Mouse (Mus musculus): ENCODE measurements around the gene Sh2d3c. TPM values are rescaled to one million over a fixed set of nuclear protein-coding genes. Genes with fewer than 3 reads are reported as not detected.

Gene Sh2d3c
- polyA plus RNA-seq, 1 experiment = 0.52 TPM

DNA sequence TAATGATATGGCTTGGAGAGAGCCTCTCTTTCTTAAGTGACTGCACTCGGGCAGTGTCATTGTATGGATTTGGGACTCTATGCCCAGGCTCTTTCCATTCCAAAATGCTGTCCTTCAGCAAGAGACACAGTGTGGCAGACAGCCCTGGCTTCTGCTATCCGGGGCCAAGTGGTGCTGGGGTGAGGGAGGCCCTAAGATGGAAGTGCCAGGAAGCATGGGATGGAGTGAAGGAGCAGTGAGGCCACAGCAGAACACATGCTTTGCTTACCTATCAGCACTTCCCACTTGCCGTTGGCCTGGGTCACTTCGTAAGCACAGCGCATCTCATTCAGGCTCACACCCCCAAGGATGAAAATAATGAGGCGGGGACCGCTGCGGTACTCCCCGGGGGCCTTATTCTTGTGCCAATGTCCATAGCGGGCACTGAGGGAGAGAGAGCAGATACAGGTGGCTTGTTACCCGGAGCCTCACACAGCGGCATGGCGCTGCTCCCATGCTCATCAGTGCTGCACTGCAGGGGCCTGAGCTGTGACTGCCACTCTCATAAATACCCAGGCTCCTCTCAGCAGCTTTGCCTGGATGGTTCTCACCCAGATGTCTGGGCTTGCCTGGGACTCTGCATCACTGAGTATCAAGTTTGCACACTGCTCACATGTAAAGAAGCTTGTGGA lies 75.0 kb downstream of the Sh2d3c start:
- Histone ChIP-seq H3K4me3 (no peak overlapping the region), H3K36me3 (ENCODE audit: control insufficient read depth, insufficient read depth) (peaks cover 22% of the 10 kb centered on the region), H3K4me2 (ENCODE audit: low read depth) (no peak overlapping the region), H3ac (ENCODE audit: control insufficient read depth, insufficient read length) (no peak overlapping the region), H3K27me3 (ENCODE audit: control insufficient read depth, insufficient read depth, insufficient read length) (no peaks in the 10 kb centered on the region), H3K79me2 (ENCODE audit: control insufficient read depth, insufficient read depth) (no peaks in the 10 kb centered on the region)
- TF ChIP-seq CEBPB (IDR thresholded peaks at IDR 0.05; ENCODE audit: insufficient read depth, poor library complexity, severe bottlenecking) (no peak), USF1 (IDR thresholded peaks at IDR 0.05; ENCODE audit: low read depth) (no peak), TCF3 (IDR thresholded peaks at IDR 0.05; ENCODE audit: insufficient read length, low read depth) (no peak)

DNA sequence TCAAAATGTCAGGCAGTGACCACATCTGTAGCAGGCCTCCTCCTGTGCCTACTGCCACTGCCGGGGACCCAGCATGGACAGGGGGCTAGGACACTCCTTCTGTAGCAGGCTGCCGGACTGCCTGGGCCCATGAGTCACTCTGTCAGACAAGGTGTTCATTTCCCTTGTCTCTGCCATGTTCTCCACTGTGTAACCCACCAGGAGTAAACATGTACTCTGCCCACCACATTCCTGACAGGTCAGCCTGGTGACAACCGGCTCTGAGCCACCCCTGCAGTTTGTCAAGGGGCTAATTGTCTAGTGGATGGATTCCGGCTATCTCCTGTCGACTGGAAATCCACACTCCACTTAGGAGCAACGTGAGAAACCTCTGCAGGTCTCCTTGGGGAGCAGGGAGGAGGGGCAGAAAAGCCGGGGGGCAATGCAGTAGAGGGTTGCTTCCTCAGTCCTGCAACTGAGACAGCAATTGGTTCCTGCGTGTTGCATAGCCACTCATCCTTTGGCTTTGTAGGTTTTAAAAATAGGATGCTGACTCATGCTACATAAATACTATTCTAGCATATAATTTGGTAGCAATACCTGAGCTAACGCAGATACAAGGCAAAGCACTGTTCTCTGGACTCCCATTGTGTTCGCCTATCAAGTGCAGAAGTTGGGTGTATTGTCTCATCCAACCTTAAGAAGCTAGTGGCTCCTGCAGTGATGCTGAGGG lies 77.6 kb downstream of the Sh2d3c start:
- H3K4me3 ChIP-seq = no peak overlapping the region
- peaks cover 25% of the 10 kb centered on the region for H3K36me3 ChIP-seq (ENCODE audit: control insufficient read depth, insufficient read depth)
- no peak overlapping the region for H3ac ChIP-seq (ENCODE audit: control insufficient read depth, insufficient read length)
- no peaks in the 10 kb centered on the region for H3K79me2 ChIP-seq (ENCODE audit: control insufficient read depth, insufficient read depth)
- no peak overlapping the region for H3K4me2 ChIP-seq (ENCODE audit: low read depth)
- H3K27me3 ChIP-seq (ENCODE audit: control insufficient read depth, insufficient read depth, insufficient read length) = no peaks in the 10 kb centered on the region
- TF ChIP-seq SRF (IDR thresholded peaks at IDR 0.05; ENCODE audit: control insufficient read depth, insufficient read length, low read depth) (no peak), MYOG (IDR thresholded peaks at IDR 0.05; ENCODE audit: control insufficient read depth in 1 of 3, insufficient read depth in 1 of 3, insufficient read length in 2 of 3, low read depth in 2 of 3) (no peak), TCF3 (IDR thresholded peaks at IDR 0.05; ENCODE audit: insufficient read length, low read depth) (no peak), POLR2A (IDR thresholded peaks at IDR 0.05; ENCODE audit: insufficient read length, low read depth) (no peak), POLR2AphosphoS2 (IDR thresholded peaks at IDR 0.05; ENCODE audit: insufficient read length, low read depth) (no peak), USF1 (IDR thresholded peaks at IDR 0.05; ENCODE audit: low read depth) (no peak), TCF12 (IDR thresholded peaks at IDR 0.05; ENCODE audit: insufficient read depth, poor library complexity, severe bottlenecking) (no peak)

Other genes starting within 250 kb of the Sh2d3c start
- gene Fam102a, start 185.7 kb upstream of the Sh2d3c start, polyA plus RNA-seq (2012; fragmentation: generic; extraction: Trizol) = 1.7 TPM
- gene Dpm2, start 150.2 kb upstream of the Sh2d3c start, polyA plus RNA-seq (2012; fragmentation: generic; extraction: Trizol) = 47.5 TPM
- gene Pip5kl1, start 146.3 kb upstream of the Sh2d3c start, polyA plus RNA-seq (2012; fragmentation: generic; extraction: Trizol) = 0.10 TPM
- 0.04 TPM for gene 9430097D07Rik, start 145.4 kb upstream of the Sh2d3c start, polyA plus RNA-seq (2012; fragmentation: generic; extraction: Trizol)
- 75.4 TPM for gene St6galnac4, start 134.0 kb upstream of the Sh2d3c start, polyA plus RNA-seq (2012; fragmentation: generic; extraction: Trizol)
- 48.7 TPM for gene St6galnac6, start 121.3 kb upstream of the Sh2d3c start, polyA plus RNA-seq (2012; fragmentation: generic; extraction: Trizol)
- gene Ak1, start 99.3 kb upstream of the Sh2d3c start, polyA plus RNA-seq (2012; fragmentation: generic; extraction: Trizol) = 265 TPM
- gene Eng, start 74.5 kb upstream of the Sh2d3c start, polyA plus RNA-seq (2012; fragmentation: generic; extraction: Trizol) = 1.6 TPM
- gene Fpgs, start 16.9 kb upstream of the Sh2d3c start, polyA plus RNA-seq (2012; fragmentation: generic; extraction: Trizol) = 20.7 TPM
- gene Cdk9, start 8.0 kb upstream of the Sh2d3c start, polyA plus RNA-seq (2012; fragmentation: generic; extraction: Trizol) = 76.6 TPM
- not detected for gene 6330409D20Rik, start 20.0 kb downstream of the Sh2d3c start, polyA plus RNA-seq (2012; fragmentation: generic; extraction: Trizol)
- gene Tor2a, start 36.2 kb downstream of the Sh2d3c start, polyA plus RNA-seq (2012; fragmentation: generic; extraction: Trizol) = 37.3 TPM
- 0.16 TPM for gene Ttc16, start 54.6 kb downstream of the Sh2d3c start, polyA plus RNA-seq (2012; fragmentation: generic; extraction: Trizol)
- gene Ptrh1, start 54.7 kb downstream of the Sh2d3c start, polyA plus RNA-seq (2012; fragmentation: generic; extraction: Trizol) = 74.1 TPM
- gene Cfap157, start 63.4 kb downstream of the Sh2d3c start, polyA plus RNA-seq (2012; fragmentation: generic; extraction: Trizol) = 0.30 TPM
- 32.2 TPM for gene Stxbp1, start 126.2 kb downstream of the Sh2d3c start, polyA plus RNA-seq (2012; fragmentation: generic; extraction: Trizol)
- 204 TPM for gene Fam129b, start 155.1 kb downstream of the Sh2d3c start, polyA plus RNA-seq (2012; fragmentation: generic; extraction: Trizol)
- 2,628 TPM for gene Rpl12, start 240.5 kb downstream of the Sh2d3c start, polyA plus RNA-seq (2012; fragmentation: generic; extraction: Trizol)
- gene Lrsam1, start 240.6 kb downstream of the Sh2d3c start, polyA plus RNA-seq (2012; fragmentation: generic; extraction: Trizol) = 11.5 TPM

Data from myocyte (in vitro differentiated cells).